Mouse (Mus musculus) E14TG2a.4 (cell line): ENCODE data around the gene Tppp2.
A peak's percentile ranks its signal among the peaks of the same experiment; 100 is the strongest.

Source experiments
- H3K27me3 ChIP-seq: 2 replicates; pipeline ENCODE4 v1.6.1; 2014; ENCODE audit warnings: low read length, control low read depth; ENCODE audit not compliant: insufficient read depth
- H3K36me3 ChIP-seq: 2 replicates; pipeline ENCODE4 v1.6.1; 2014; ENCODE audit warnings: low read length, control low read depth; ENCODE audit not compliant: insufficient read depth
- H3K4me1 ChIP-seq: replicated peaks from 2 replicates; pipeline ENCODE4 v1.6.1; 2014; ENCODE audit warnings: low read depth, low read length, control low read depth
- H3K4me3 ChIP-seq: replicated peaks from 2 replicates; pipeline ENCODE4 v1.5.1; 2014; ENCODE audit warnings: mild to moderate bottlenecking, low read length
- H3K9me3 ChIP-seq: 2 replicates; pipeline ENCODE4 v1.6.1; 2014; ENCODE audit warnings: low read length, control low read depth
- CTCF ChIP-seq: conservative IDR thresholded peaks from 2 replicates; pipeline ENCODE4 v1.5.1; 2014; ENCODE audit warnings: low read length
- NANOG ChIP-seq: IDR thresholded peaks from 2 replicates; pipeline ENCODE4 v1.6.1; 2014; ENCODE audit warnings: borderline replicate concordance, low read length, mixed read lengths
- POU5F1 ChIP-seq: IDR thresholded peaks from 2 replicates; pipeline ENCODE4 v1.6.1; 2014; ENCODE audit warnings: low read length, borderline replicate concordance

Tppp2 gene

GRCm38 (mm10) chr14:51892191-51892939 lies 25.9 kb upstream of the Tppp2 start, which contains the start of gene Slc39a2:
Slc39a2 (plus strand) TSS chr14:51892889.
- Histone ChIP-seq H3K4me3 (0 out of 2 replicates have a peak within 1 kb of the TSS, but pooled peaks have one; percentile 3), H3K4me1 (peaks cover 42% of the 10 kb centered on the region), H3K36me3 (peaks cover 44% of the 10 kb centered on the region), H3K27me3 (peaks cover 16% of the 10 kb centered on the region), H3K9me3 (no peaks in the 10 kb centered on the region)
- TF ChIP-seq POU5F1 (no peak), NANOG (peak; percentile 87)

GRCm38 (mm10) chr14:51893094-51893794 lies 25.0 kb upstream of the Tppp2 start:
- H3K4me3 ChIP-seq, result 0 out of 2 replicates have a peak overlapping the region, but pooled peaks have one; percentile 3
- no peaks in the 10 kb centered on the region for H3K9me3 ChIP-seq
- peaks cover 42% of the 10 kb centered on the region for H3K4me1 ChIP-seq
- H3K36me3 ChIP-seq, result peaks cover 37% of the 10 kb centered on the region
- TF ChIP-seq NANOG (no peak), POU5F1 (no peak), CTCF (no peak)
- H3K27me3 ChIP-seq, result peaks cover 16% of the 10 kb centered on the region

DNA sequence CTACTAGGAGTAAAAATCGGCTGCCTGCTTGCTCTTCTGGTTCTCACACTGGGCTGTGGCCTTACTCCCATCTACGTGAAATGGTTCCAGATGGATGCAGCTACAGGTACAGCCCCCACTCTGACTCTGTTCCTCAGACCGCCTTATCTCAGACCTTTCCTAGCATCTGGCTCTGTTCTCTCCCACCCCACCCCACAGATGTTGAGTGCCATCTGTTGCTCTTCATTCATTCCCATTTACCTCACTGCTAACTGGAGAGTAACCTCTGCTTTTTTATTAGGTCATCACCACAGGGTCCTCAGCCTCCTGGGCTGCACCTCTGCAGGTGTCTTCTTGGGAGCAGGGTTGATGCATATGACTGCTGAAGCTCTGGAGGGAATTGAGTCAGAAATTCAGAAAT lies 24.4 kb upstream of the Tppp2 start:
- no peaks in the 10 kb centered on the region for H3K9me3 ChIP-seq
- H3K4me3 ChIP-seq, result 0 out of 2 replicates have a peak overlapping the region, but pooled peaks have one; percentile 3
- no peak for TF ChIP-seq CTCF
- TF ChIP-seq POU5F1, result no peak
- no peak for TF ChIP-seq NANOG
- peaks cover 31% of the 10 kb centered on the region for H3K36me3 ChIP-seq
- H3K27me3 ChIP-seq, result peaks cover 16% of the 10 kb centered on the region
- peaks cover 42% of the 10 kb centered on the region for H3K4me1 ChIP-seq

GRCm38 (mm10) chr14:51895071-51895470 lies 23.2 kb upstream of the Tppp2 start:
- H3K9me3 ChIP-seq, result no peaks in the 10 kb centered on the region
- TF ChIP-seq CTCF (no peak), NANOG (no peak), POU5F1 (no peak)
- H3K27me3 ChIP-seq, result peaks cover 16% of the 10 kb centered on the region
- 0 out of 2 replicates have a peak overlapping the region, but pooled peaks have one; percentile 4 for H3K4me3 ChIP-seq
- H3K4me1 ChIP-seq, result peaks cover 45% of the 10 kb centered on the region
- peaks cover 19% of the 10 kb centered on the region for H3K36me3 ChIP-seq

DNA sequence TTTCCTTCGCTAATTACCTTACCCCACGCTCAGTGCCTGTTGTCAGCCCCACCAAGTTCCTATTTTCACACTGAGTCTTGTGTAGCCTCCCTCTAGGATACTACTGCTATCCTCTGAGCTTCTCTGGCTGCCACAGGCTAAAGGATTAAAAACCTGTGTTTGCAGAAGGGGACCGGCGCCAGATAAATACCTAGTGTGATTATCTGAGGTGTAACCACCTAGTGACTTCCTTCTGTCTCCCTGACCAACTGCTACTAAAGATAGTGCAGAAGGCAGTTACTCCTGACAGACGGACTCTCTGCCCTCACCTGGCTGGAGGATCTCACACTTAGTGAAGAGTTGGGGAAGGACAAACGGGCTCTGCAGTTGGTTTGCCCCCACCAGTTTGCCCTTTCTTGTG lies 22.2 kb upstream of the Tppp2 start:
- TF ChIP-seq POU5F1, result no peak
- TF ChIP-seq CTCF, result no peak
- no peak for TF ChIP-seq NANOG
- Histone ChIP-seq H3K9me3 (no peaks in the 10 kb centered on the region), H3K27me3 (peaks cover 16% of the 10 kb centered on the region), H3K4me1 (peaks cover 46% of the 10 kb centered on the region), H3K36me3 (peaks cover 9% of the 10 kb centered on the region), H3K4me3 (no peak overlapping the region)

GRCm38 (mm10) chr14:51896539-51897170 lies 21.6 kb upstream of the Tppp2 start:
- Histone ChIP-seq H3K27me3 (peaks cover 16% of the 10 kb centered on the region), H3K4me1 (peaks cover 40% of the 10 kb centered on the region), H3K9me3 (no peaks in the 10 kb centered on the region), H3K4me3 (no peak overlapping the region), H3K36me3 (peaks cover 3% of the 10 kb centered on the region)
- TF ChIP-seq NANOG (no peak), POU5F1 (no peak), CTCF (no peak)

GRCm38 (mm10) chr14:51899351-51899750 lies 18.9 kb upstream of the Tppp2 start:
- Histone ChIP-seq H3K27me3 (peaks cover 14% of the 10 kb centered on the region), H3K4me1 (peaks cover 30% of the 10 kb centered on the region)
- TF ChIP-seq NANOG (no peak), POU5F1 (no peak), CTCF (no peak)

More at GRCm38 (mm10) chr14:51899351-51899750, 18.9 kb upstream of the Tppp2 start:
- Histone ChIP-seq H3K36me3 (no peaks in the 10 kb centered on the region), H3K4me3 (no peak overlapping the region), H3K9me3 (no peaks in the 10 kb centered on the region)
